Mouse (Mus musculus) heart, adult 8-10 months (tissue): ENCODE data around the gene Sh3d21. TPM values are rescaled to one million over a fixed set of nuclear protein-coding genes. Genes with fewer than 3 reads are reported as not detected.

ENCODE experiments used
- DNase-seq: peaks from one replicate; pipeline ENCODE4 v3.0.0; 2022; ENCODE audit warnings: low spot score
- total RNA-seq, 4 experiments: library from RNA; stranded (reverse); gene quantifications; 2 replicates each; pipeline ENCODE4 v1.2.4; 2022

Sh3d21 gene
- total RNA-seq, 4 experiments from 2014 or later: 1.6 to 2.2 (median 2.1) TPM

GRCm38 (mm10) chr4:126146974-126147532 is 16.2 kb downstream of the Sh3d21 start:
- DNase-seq: no peak

DNA sequence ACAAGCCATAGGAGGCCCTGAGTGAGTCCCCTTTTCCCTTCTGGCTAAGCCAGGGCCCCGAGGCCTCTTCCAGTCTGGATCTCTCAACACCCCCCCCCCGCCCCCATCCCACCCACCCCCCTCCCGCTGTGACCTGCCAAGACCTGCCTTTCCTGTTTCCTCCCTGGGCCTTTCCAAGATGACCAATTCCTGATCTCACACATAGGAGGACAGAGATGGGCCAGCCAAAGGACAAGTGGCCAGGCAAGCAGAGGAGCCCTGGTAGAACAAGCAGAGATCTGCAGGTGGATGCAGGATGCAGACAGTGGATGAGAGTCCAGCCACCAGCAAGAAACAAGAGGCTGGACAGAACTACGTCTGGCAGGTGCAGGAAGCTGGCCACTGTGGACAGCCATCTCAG is 17.9 kb downstream of the Sh3d21 start:
- DNase-seq: peak; percentile 42

GRCm38 (mm10) chr4:126141021-126141420 is 22.3 kb downstream of the Sh3d21 start:
- no peak for DNase-seq

GRCm38 (mm10) chr4:126137773-126138172 is 25.5 kb downstream of the Sh3d21 start:
- no peak for DNase-seq

DNA sequence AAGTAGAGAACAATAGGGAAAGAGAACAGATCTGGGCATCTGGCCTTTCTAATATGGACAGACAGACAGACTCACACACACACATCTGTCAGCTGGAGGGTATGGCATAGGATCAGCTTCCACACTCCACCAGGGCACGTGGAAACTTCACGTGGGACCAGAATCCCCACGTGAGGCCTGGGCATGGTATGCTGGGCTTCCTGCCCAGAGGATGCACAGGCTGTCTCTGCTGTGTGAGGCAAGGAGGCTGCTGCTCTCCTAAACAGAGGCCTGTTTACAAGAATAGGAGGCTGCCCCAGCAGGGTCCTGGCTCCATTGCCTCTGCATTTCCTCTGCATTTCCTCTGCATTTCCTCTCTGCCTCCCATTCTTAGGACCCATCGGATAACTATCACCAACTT is 28.7 kb downstream of the Sh3d21 start:
- no peak for DNase-seq

DNA sequence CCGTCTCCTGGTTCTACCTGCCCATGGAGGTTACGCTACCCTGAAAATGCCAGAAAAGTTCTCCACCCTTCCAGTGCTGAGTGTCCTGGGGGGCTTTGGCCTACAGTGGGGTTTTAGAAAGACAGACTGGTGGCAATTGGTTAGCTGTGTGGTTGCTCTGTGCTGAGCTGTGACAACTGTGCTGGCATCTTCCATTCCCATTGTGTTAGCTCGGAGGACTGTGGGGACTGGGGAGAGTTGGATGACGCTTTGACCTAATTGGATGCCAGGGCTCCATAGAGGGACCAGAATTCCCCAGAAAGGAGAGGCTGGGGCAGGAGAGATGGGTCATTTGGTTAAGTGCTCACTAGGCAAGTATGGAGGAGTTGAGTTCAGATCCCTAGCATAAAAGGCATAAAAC is 29.1 kb downstream of the Sh3d21 start:
- no peak for DNase-seq

- no peak for DNase-seq
These were observed 30.5 kb downstream of the Sh3d21 start for GRCm38 (mm10) chr4:126132636-126133264.

- peak; percentile 41 for DNase-seq
These were observed 31.8 kb downstream of the Sh3d21 start for GRCm38 (mm10) chr4:126131290-126132121.

DNA sequence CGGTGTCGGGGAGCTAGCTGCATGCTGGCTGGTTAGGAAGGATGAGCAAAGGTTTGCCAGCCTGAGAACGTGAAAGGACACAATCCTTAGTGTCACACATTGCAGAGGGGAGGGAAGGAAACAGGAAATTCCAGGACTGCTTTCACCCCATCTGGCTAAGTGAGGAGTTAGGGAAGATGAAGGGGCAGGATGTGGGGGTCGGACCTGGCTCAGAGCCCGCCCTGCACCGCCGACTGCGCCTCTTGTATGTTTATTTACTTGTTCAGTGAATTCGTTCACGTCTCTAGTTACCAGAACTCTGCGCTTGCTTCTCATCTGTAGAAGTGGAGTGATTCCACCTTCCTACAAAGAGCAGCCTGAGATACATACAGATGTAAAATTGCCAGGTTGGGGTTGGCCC is 32.8 kb downstream of the Sh3d21 start:
- DNase-seq: no peak

DNA sequence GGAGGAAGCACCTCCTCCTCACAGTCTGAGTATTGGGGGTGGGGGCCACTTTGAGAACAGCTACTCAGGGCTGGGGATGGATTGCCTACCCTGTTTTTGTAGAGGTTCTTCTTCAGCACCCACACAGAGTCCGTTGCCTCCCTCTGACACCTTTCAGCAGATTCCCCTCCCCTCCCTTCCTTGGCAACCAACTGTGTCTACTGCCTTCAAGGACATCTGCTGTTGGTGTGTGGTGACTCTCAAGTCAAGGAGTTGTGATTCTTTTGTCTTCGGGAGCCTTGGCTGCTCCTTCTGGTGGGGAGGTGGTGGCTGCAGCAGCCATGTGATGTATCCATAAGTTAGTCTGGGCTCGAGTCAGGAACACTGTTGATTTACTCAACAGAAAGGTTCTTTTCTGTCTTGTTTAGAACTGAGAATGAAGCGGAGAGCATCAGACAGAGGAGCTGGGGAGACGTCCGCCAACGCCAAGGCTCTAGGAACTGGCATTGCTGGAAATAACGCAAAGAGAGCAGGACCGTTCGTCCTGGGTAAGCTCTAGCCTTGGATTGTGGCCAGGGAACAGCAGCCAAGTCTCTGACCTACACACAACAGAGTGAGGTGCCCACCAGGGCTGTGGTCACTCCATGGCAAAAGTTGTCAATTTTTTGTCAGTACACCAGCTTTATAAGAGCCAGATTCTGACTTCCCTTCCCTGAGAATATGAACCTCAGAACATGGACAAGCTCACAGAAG is 39.8 kb downstream of the Sh3d21 start:
- no peak for DNase-seq

- no peak for DNase-seq
These were observed 42.8 kb downstream of the Sh3d21 start for GRCm38 (mm10) chr4:126120506-126120905.

GRCm38 (mm10) chr4:126120052-126120451 is 43.2 kb downstream of the Sh3d21 start:
- DNase-seq: no peak

- no peak for DNase-seq
These were observed 44.2 kb downstream of the Sh3d21 start for GRCm38 (mm10) chr4:126119051-126119450.

DNA sequence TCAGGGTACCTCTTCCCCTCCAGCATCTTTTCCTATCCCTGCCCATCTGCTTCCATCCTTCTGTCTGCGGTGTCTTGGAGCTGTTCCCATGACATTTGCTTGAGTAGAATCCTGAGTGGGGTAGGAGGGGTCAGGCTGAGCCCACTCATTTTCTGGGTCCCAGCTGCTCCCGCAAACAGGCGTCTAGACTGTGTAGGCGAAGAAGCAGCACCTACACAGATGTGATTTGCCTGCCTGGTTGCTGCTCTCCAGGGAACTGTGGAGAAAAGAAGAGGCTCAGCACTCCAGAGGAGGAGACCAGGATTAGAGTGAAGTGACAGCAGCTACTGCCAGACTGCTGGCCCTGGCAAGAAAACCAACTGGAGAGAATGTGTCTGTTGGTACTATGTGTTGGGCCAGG is 44.6 kb downstream of the Sh3d21 start:
- no peak for DNase-seq

- DNase-seq: no peak
These were observed 46.2 kb downstream of the Sh3d21 start for GRCm38 (mm10) chr4:126117116-126117515.

DNA sequence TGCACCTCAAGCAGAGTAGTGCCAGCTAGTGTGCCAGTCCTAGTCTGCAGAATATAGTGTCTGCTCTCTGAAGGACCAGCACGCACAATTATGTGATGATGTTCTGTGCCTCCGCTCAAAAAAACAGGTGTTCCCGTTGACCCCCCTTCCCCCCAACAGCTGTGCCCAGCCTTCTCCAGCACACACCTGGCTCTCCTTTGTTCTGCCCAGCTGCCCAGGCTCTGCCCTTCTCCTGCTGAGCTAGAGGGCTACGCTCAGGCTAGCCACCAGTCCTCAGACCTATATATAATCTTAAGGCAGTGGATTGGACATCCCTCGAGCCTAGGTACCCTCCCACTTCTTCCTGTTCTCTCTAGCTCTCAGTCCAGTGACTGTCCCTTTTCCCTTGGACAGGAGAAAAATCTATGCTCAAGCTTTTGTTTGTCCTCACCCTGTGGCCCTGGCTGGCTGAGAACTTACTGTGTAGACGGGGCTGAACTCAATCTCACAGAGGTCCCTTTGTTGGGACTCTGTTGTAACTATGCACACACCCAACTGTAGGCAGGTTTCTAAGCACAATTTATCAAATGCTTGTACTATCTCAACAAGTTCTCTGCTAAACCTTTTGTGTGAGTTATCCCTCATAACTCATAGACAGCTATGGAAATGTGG is 47.3 kb downstream of the Sh3d21 start:
- DNase-seq: no peak

DNA sequence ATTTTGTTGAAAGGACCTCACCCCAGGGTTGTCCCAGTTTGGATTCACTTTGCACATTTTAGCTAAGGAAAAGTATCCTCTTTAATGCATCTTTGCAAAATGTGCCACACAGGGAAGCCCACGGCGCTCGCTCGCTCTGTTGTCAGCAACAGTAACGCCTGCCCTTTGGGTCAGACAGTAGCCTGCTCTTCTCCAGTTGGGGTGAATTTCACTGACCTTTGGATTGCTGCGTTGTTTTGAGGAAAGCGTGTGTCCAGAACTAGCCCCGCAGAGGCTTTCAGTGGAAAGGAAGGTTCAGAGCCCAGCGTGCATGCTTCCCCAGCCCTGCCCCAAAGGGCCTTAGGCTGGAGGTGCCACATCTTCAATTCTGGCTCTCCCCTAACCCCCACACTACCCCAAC is 47.9 kb downstream of the Sh3d21 start:
- no peak for DNase-seq

GRCm38 (mm10) chr4:126113943-126114342 is 49.3 kb downstream of the Sh3d21 start:
- DNase-seq: peak; percentile 47

DNA sequence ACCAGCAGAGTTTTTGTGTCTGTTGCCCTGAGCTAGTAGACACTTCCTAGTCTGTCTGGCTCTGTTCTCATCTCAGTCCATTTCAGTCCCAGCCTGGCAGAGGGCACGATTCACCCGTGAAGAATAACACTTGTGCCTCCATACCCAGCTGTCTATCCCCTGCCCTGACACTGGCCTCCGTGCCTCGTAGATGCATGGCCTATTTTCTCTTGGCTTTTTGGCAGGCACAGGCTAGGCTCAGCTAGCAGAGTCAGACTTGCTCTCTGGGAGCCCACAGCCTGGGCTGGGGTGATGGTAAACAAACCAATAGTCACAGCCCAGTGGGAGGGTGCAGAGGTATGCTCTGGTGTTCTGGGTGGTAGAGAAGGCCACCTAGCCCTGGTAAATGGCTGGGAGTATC is 50.0 kb downstream of the Sh3d21 start:
- DNase-seq: no peak

DNA sequence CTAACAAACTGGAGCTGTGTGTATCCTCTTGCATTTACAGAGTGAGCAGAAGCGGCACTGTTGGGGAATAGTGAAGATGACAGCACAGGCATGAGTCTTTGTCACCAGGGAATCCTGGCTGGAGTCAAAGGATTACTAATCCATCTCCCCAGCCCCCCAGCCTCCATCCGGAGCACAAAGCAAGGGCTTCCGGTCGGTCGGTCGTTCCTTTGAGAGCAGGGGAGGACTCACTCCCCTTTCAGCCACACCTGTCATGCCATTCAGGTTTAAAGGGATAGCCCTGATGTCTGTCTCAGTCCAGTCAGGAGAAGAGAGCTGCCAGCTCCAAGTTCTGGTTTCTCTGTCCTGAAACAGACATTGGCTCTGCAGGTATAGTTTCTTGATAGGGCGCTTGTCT is 52.1 kb downstream of the Sh3d21 start:
- DNase-seq: no peak

DNA sequence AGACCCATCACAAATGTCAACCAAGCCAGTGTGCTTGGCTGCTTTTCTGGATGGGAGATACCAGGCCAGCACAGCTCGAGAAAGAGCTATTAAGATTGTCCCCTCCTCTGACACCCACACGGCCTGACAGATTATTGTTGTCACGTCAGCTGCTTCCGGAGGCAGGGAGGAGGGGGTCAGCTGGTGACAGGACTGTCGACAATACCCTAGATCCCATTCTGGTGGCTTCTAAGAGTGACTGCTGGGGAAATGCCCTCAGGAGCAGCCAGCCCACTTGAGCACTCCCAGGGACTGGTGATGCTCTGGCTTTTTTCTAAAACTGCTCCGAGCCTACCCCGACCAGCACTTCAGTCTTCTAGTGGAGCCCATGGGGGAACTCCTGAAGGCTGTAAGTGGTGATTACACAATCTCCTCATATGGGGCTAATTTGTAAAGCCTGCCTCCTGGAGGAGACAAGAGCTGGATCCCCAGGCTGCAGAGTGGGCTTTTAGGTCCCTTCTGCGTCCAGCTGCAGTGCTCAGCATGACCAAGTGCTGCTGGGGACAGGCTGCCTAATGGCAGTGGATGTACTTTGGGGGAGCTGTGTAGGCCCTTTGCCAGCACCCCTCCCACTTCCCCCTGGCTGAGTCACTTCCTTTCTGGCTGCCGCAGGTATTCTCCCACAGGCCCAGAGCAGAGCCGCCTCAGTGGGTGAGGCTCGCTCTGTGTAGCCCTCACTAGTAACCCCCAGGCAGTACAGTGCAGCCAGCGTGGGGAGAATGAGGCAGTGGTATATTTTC is 52.7 kb downstream of the Sh3d21 start:
- DNase-seq: peak; percentile 92
